Mouse (Mus musculus) limb, embryonic 14.5 days (tissue): ENCODE data around the gene Mn1. TPM values are rescaled to one million over a fixed set of nuclear protein-coding genes. Genes with fewer than 3 reads are reported as not detected.
A peak's percentile ranks its signal among the peaks of the same experiment; 100 is the strongest.

Experiments
- ATAC-seq: fragments of 200-750 bp; cut with Nextera tagmentation; 2 replicates; pipeline ENCODE4 v1.8.0; 2017; ENCODE audit warnings: low read depth, moderate number of reproducible peaks, moderate TSS enrichment; ENCODE audit not compliant: low FRiP score
- DNase-seq: peaks from one replicate; pipeline ENCODE4 v3.0.0-alpha.2; 2015; ENCODE audit warnings: low spot score
- H3K27ac ChIP-seq: fragments of 300-500 bp; sonication (generic); replicated peaks from 2 replicates; pipeline ENCODE4 v1.5.1; 2014; ENCODE audit warnings: low read depth, mild to moderate bottlenecking, low read length, moderate library complexity, mixed read lengths
- H3K27me3 ChIP-seq: fragments of 300-500 bp; sonication (generic); 2 replicates; pipeline ENCODE4 v1.6.1; 2014; ENCODE audit warnings: low read length, mixed read lengths; ENCODE audit not compliant: control insufficient read depth, insufficient read depth
- H3K36me3 ChIP-seq: fragments of 300-500 bp; sonication (generic); 2 replicates; pipeline ENCODE4 v1.6.1; 2014; ENCODE audit warnings: mild to moderate bottlenecking, low read length, moderate library complexity, mixed read lengths; ENCODE audit not compliant: control insufficient read depth, insufficient read depth
- H3K4me1 ChIP-seq: fragments of 300-500 bp; sonication (generic); 2 replicates; pipeline ENCODE4 v1.6.1; 2014; ENCODE audit warnings: antibody characterized with exemption, low read length, mixed read lengths; ENCODE audit not compliant: control insufficient read depth, insufficient read depth
- H3K4me2 ChIP-seq: fragments of 300-500 bp; sonication (generic); replicated peaks from 2 replicates; pipeline ENCODE4 v1.6.1; 2014; ENCODE audit warnings: low read depth, mild to moderate bottlenecking, low read length, moderate library complexity; ENCODE audit not compliant: severe bottlenecking
- H3K4me3 ChIP-seq: fragments of 300-500 bp; sonication (generic); replicated peaks from 2 replicates; pipeline ENCODE4 v1.5.1; 2014; ENCODE audit warnings: low read length
- H3K9ac ChIP-seq: fragments of 300-500 bp; sonication (generic); 2 replicates; pipeline ENCODE4 v1.6.1; 2014; ENCODE audit warnings: mild to moderate bottlenecking, low read depth, low read length, moderate library complexity; ENCODE audit not compliant: severe bottlenecking
- H3K9me3 ChIP-seq: fragments of 300-500 bp; sonication (generic); 2 replicates; pipeline ENCODE4 v1.6.1; 2016; ENCODE audit warnings: low read length; ENCODE audit not compliant: control insufficient read depth
- POLR2A ChIP-seq: fragments of 200-500 bp; IDR thresholded peaks from 2 replicates; pipeline ENCODE4 v1.8.0; 2012; ENCODE audit warnings: inconsistent platforms, mild to moderate bottlenecking, moderate library complexity, borderline replicate concordance; ENCODE audit not compliant: insufficient read depth, insufficient read length; ENCODE audit errors: extremely low read depth
- WGBS: fragments of 180-500 bp; shearing (Covaris S2); extraction: QIAGEN DNeasy Blood & Tissue Kit; methylation state at CpG from one replicate; pipeline ENCODE4 v1.1.7; 2014; 5-methylcytosine and 5-hydroxymethylcytosine counted together
- polyA plus RNA-seq, 2 experiments: library from polyadenylated mRNA; depleted of rRNA in 1 of 2; stranded (reverse) in 1 of 2; unstranded in 1 of 2; fragments of >200 nt; fragmentation: Nextera tagmentation in 1 of 2; extraction: Ambion mirVana in 1 of 2; gene quantifications; 2 replicates each; pipeline versions ENCODE4 v1.2.1 to v1.2.3; 2012 to 2014

Mn1 gene
- polyA plus RNA-seq, 2 experiments, result 11.4 to 18.2 TPM

DNA sequence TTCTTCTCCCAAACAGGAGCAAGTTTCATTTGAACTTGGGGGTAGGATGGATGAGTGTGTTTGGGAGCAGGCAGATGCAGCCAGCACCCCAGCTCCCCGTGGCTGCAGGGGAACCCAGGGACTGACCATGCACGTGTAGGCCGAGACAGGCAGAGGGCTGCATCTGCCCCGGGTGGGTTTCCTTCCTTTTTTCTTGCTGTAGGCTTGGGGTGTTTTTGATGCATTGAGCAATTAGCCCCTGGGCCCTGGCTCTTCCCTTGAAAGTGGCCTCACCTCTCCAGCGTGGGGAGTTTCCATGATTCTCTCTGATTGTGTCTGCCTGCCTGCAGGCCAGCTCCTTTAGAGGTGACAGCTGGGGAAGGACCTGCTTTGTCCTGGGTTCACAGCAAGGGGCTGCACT is 15.7 kb downstream of the Mn1 start:
- H3K4me2 ChIP-seq, result no peak overlapping the region
- no peaks in the 10 kb centered on the region for H3K9me3 ChIP-seq
- no peak overlapping the region for H3K27ac ChIP-seq
- H3K4me3 ChIP-seq, result no peak overlapping the region
- WGBS, result 53% methylated on average over 5 of the region's 5 CpGs
- no peak for TF ChIP-seq POLR2A
- no peak for ATAC-seq
- no peaks in the 10 kb centered on the region for H3K27me3 ChIP-seq
- no peak overlapping the region for H3K9ac ChIP-seq
- peaks cover 8% of the 10 kb centered on the region; the same call in 1 of the 2 replicates for H3K36me3 ChIP-seq
- peaks cover 59% of the 10 kb centered on the region for H3K4me1 ChIP-seq
- DNase-seq, result no peak

GRCm38 (mm10) chr5:111434342-111434842 is 17.2 kb downstream of the Mn1 start:
- Histone ChIP-seq H3K36me3 (peaks cover 11% of the 10 kb centered on the region; the same call in 1 of the 2 replicates), H3K9ac (no peak overlapping the region), H3K27me3 (no peaks in the 10 kb centered on the region), H3K4me3 (no peak overlapping the region), H3K4me2 (no peak overlapping the region), H3K9me3 (no peaks in the 10 kb centered on the region), H3K4me1 (peaks cover 55% of the 10 kb centered on the region), H3K27ac (no peak overlapping the region)
- TF ChIP-seq POLR2A, result no peak
- WGBS, result 10% methylated on average over 15 of the region's 16 CpGs
- ATAC-seq (peak; percentile 71), DNase-seq (no peak)

- Histone ChIP-seq H3K4me1 (peaks cover 42% of the 10 kb centered on the region), H3K9ac (no peak overlapping the region), H3K4me3 (no peak overlapping the region), H3K4me2 (no peak overlapping the region), H3K36me3 (peaks cover 13% of the 10 kb centered on the region; the same call in 1 of the 2 replicates), H3K27ac (no peak overlapping the region), H3K27me3 (no peaks in the 10 kb centered on the region), H3K9me3 (no peaks in the 10 kb centered on the region)
- 84% methylated on average over 7 of the region's 7 CpGs for WGBS
- DNase-seq (no peak), ATAC-seq (no peak)
- TF ChIP-seq POLR2A, result no peak
Measured at GRCm38 (mm10) chr5:111436260-111436659, 19.1 kb downstream of the Mn1 start.

DNA sequence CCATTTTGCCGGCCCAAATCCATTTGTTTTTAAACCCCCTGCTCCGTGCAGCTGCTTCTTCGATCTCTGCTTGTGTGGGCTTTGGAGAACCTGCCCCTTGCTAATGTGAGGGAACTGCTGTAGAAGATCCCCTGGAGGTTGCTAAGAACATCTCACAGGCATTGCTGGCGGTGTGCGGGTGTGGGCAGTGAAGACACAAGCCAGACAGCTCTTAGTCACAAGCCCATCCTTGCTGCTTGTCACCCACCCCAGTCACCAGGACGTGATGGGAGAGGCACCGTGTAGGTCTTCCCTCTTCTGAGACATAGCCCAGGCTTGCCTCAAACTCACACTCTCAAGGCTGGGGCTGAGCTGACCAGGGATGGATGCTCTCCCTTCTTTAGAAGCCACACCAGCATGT is 20.0 kb downstream of the Mn1 start:
- WGBS, result 60% methylated on average over 7 of the region's 7 CpGs
- no peak overlapping the region for H3K4me2 ChIP-seq
- TF ChIP-seq POLR2A, result no peak
- peaks cover 13% of the 10 kb centered on the region; the same call in 1 of the 2 replicates for H3K36me3 ChIP-seq
- H3K9me3 ChIP-seq, result no peaks in the 10 kb centered on the region
- H3K27ac ChIP-seq, result no peak overlapping the region
- H3K27me3 ChIP-seq, result no peaks in the 10 kb centered on the region
- DNase-seq, result no peak
- ATAC-seq, result no peak
- H3K9ac ChIP-seq, result no peak overlapping the region
- peaks cover 34% of the 10 kb centered on the region for H3K4me1 ChIP-seq
- no peak overlapping the region for H3K4me3 ChIP-seq

DNA sequence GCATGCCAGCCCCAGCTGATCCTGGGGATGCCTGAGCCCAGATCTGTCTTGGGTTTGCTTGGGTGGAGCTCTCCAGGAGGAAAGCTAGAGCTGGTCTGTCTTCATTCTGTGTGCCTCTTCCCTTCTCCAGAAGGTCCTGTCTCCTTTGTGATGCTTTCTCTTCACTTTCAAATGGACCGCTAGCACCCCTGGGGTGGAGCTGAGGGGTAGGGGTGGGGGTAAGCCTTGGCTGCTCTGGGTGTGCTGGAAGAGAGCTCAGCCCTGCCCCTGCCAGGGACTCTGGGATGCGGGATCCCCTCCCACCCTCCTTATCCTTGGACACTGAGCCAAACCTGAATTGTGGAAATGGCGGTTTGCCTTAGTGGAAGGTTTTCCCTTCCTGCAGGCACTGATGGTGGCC is 21.2 kb downstream of the Mn1 start:
- H3K9ac ChIP-seq, result no peak overlapping the region
- H3K27me3 ChIP-seq, result no peaks in the 10 kb centered on the region
- no peak overlapping the region for H3K4me3 ChIP-seq
- DNase-seq (no peak), ATAC-seq (no peak)
- H3K27ac ChIP-seq, result no peak overlapping the region
- 84% methylated on average over 3 of the region's 3 CpGs for WGBS
- H3K4me1 ChIP-seq, result peaks cover 26% of the 10 kb centered on the region
- TF ChIP-seq POLR2A, result no peak
- H3K9me3 ChIP-seq, result no peaks in the 10 kb centered on the region
- H3K4me2 ChIP-seq, result no peak overlapping the region
- peaks cover 13% of the 10 kb centered on the region; the same call in 1 of the 2 replicates for H3K36me3 ChIP-seq

GRCm38 (mm10) chr5:111438821-111439220 is 21.7 kb downstream of the Mn1 start:
- H3K9ac ChIP-seq, result no peak overlapping the region
- TF ChIP-seq POLR2A, result no peak
- no peaks in the 10 kb centered on the region for H3K9me3 ChIP-seq
- no peak overlapping the region for H3K4me2 ChIP-seq
- DNase-seq, result no peak
- no peak overlapping the region for H3K27ac ChIP-seq
- no peak overlapping the region for H3K4me3 ChIP-seq
- H3K36me3 ChIP-seq, result peaks cover 13% of the 10 kb centered on the region; the same call in 1 of the 2 replicates
- 83% methylated on average over 8 of the region's 8 CpGs for WGBS
- peaks cover 21% of the 10 kb centered on the region for H3K4me1 ChIP-seq
- ATAC-seq, result no peak
- no peaks in the 10 kb centered on the region for H3K27me3 ChIP-seq
